Mouse (Mus musculus): ENCODE measurements around the gene Grm4.

The Grm4 gene

DNA sequence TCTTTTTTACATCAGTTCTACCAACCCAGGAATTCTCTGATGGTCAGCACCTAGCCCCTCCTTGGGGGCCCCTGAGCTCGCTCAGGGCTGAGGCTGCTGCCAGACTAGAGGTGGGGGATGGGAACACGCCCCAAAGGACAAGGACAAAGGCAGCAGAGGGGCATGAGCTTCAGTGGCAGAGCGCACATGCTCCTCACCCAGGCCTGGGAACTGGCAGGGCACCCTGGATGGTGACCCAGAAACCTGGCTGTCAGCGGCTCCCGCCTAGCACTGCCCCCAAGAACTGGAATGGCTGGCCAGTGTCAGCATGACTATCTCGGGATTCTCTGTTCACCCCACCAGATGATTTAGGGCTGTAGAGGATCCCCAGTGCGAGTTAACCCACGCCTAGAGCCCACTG is 28.0 kb upstream of the Grm4 start:
- DNase-seq = no peak

- DNase-seq = no peak
Measured at GRCm38 (mm10) chr17:27547253-27547868, 26.2 kb upstream of the Grm4 start.

GRCm38 (mm10) chr17:27546574-27547085 is 25.4 kb upstream of the Grm4 start:
- DNase-seq = no peak

- peak; percentile 39 for DNase-seq
Measured at GRCm38 (mm10) chr17:27545991-27546390, 24.8 kb upstream of the Grm4 start.

- DNase-seq = no peak
Measured at GRCm38 (mm10) chr17:27544551-27544950, 23.3 kb upstream of the Grm4 start.

GRCm38 (mm10) chr17:27541984-27542383 is 20.8 kb upstream of the Grm4 start:
- no peak for DNase-seq

GRCm38 (mm10) chr17:27541261-27541660 is 20.1 kb upstream of the Grm4 start:
- no peak for DNase-seq

DNA sequence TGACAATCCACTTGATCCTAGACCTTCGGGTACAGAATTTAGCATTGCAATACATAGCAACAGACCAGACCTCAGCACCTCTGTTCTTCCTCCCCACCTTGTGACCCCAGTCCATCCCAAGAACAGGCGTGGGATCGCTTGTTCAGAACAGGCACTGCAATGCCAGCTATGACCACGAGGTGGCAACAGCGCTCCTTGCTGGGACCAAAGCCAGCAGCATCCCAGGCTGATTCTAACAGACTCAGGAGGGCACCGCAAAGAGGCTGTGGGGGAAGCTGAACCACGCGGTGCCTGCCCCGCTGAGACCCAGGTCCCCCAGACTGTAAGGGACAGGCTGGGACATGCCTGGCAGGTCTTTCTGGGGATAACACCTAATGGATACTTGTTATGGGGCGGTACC is 13.5 kb upstream of the Grm4 start:
- peak; percentile 92 for DNase-seq

DNA sequence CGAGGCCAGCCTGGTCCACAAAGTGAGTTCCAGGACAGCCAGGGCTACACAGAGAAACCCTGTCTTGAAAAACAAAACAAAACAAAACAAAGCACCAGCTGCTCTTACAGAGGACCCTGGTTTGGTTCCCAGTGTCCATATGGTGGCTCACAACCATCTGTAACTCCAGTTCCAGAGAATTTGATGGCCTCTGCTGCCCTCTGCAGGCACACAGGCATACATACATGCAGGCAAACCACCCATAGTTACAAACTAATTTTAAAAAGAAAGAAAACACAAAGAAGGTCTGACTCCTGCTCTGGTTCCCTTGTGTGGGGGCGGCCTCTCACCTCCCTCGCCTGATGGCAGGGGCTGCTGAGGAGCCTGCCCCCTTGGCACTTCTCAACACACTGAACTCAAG is 12.2 kb upstream of the Grm4 start:
- DNase-seq = no peak

GRCm38 (mm10) chr17:27532095-27532494 is 10.9 kb upstream of the Grm4 start:
- DNase-seq = no peak

DNA sequence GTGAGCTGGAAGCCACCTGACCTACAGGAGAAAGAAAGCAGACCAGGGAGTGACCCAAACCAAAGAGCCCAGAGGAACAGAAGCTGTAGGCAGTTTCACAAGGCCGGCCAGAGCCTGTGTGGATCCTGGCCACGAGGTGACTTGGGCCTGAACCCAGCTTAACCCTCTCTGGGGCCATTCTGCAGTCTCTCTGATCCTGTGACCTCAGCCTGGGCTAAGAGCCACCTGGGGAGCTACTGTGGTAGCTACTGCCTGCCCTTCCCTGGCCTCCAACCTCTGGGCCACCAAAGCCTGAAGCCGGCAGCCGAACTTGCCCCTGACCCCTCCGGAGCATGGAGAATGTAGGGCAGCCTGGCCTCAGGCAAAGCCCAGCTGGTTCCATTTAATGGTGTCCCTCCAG is 7.6 kb upstream of the Grm4 start:
- DNase-seq = no peak

DNA sequence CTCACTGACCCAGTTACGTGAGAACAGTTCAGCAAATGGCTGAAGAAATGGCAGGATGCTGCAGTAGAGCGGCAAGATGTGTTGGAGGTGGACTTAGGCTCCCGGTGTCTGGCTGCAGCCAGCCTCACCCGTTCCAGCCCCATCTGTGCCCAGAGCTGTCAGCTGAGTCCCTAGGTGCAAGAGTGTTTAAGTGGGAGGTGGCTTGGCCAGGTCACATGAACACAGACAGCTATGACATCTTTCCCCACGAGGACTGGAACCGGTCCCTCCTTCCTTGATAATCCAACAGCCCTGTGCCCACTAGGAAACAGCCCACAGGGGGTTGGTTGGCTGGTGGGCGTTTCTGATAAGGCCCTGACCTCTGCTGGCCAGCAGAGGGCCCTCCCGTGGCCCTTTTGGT is 6.8 kb upstream of the Grm4 start:
- no peak for DNase-seq

DNA sequence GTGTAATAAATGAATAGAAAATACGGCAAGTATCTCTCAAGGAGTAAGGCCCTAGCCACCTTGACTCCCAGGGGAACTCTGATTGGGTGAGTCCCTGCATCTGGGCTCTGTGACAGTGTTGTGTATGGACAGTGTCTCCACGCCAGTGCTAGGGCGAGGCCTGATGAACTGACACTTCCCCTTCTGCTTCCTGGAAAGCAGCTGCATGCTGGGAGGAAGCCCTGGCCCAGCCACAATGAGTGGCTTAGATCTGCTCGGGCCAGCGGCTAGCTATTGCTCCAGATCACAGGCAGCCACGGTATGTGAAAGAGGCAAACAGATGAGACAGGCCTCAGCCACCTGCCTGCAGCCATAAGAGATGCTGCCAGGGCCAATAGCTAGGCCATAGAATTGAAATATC is 6.0 kb upstream of the Grm4 start:
- no peak for DNase-seq

GRCm38 (mm10) chr17:27523121-27523520 is 1.9 kb upstream of the Grm4 start:
- no peak for DNase-seq

- DNase-seq = peak; percentile 72
Measured at GRCm38 (mm10) chr17:27520557-27520956, 646 bp downstream of the Grm4 start.

DNA sequence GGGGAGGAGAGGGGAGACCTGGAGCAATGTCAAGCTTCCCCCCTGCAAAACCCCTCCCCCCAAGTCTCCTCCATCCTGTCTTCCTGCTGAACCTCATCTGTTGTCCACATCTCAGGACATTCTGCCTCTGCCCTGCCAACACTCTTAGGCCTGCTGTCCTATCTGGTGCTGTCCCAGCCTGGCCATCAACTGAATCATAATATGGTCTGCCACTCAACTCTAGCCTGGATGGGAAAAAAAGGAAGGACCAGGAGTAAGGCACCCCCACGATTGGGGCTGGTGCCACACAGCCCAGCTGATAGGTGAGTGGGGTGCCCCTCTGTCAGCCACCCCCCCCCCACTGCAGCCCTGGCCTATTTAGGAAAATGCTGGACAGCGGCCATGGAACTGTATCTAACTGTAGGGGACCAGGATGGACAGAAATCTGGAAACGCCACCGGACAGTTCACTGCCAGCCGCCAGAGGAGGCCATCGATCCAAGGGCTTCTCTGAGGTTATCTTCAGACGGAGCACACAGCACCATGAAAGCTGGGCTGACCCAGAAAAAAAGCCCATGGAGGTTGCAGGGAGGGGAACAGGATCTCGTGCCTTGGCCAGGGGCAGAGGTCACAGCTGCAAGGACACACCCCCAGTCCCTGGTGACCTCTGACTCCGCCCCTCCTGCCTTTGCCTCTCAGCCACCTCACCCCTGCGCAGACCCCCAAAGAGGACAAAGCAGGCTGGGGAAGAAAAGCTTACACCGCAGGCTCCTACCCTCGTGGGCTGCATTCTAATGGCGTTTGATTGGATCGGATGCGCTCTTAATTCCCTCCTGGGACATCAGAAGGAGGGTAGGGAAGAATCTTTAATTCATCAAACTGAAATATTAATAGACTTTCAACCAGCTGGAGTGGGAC is 2.3 kb downstream of the Grm4 start:
- peak; percentile 69 for DNase-seq

DNA sequence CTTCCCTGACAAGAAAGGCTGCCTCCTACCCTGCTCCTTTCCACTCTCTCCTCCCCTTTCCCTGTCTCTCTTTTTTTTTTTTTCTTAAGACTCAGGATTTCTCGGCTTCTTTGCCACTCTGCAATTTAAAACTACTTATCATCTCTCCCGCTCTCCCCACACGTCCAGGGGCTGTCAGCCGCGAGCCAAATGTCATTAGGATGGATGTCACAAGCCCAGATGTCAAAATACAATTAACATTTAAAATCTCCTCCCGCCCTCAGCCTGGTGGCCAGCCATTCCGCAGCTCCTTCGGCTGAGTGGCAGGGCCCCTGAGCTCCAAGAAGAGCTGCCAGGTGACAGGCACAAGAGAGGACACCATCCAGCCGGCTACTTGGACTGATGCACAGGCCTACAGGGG is 2.9 kb downstream of the Grm4 start:
- DNase-seq = no peak

DNA sequence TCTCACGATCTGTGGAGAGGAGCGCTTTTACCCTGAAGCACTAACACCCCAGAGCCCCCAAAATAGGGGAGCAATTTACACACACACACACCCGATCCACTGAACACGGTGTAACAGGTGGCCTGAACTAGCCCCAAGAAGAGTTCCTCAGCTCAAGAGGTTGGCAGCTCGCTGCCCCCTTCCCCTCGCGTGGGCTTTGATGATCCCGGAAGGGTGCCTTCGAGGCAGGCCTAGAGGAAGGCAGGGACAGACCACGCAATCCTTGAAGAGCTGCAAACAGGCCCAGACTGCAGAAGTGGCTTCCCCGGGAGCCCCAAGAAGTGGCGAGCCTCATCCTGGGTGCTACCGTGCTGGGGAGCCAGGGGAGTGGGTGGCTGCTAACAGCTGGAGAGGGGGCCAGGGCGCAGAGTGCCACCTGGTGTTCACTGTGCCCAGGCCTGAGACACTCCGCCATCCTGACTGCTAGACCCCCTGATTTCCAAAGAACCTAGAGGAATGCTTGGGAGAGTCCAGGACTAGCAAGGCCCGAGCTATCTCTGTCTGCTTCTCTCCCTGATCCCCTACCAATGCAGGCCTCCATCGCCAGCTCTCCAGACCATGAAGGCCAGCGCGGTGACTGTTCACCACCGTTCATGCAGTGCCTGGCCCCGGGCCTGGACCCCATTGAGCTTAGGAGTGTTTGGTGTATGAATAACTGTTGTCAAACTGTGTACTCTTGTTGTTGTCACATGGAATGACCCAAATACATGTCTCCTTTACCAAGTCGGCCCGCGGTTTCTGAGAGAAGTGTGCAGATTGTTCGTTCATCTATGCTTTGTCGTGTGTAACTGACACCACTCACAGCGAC is 7.1 kb downstream of the Grm4 start:
- DNase-seq = no peak

- DNase-seq = no peak
Measured at GRCm38 (mm10) chr17:27513279-27513915, 7.8 kb downstream of the Grm4 start.

DNA sequence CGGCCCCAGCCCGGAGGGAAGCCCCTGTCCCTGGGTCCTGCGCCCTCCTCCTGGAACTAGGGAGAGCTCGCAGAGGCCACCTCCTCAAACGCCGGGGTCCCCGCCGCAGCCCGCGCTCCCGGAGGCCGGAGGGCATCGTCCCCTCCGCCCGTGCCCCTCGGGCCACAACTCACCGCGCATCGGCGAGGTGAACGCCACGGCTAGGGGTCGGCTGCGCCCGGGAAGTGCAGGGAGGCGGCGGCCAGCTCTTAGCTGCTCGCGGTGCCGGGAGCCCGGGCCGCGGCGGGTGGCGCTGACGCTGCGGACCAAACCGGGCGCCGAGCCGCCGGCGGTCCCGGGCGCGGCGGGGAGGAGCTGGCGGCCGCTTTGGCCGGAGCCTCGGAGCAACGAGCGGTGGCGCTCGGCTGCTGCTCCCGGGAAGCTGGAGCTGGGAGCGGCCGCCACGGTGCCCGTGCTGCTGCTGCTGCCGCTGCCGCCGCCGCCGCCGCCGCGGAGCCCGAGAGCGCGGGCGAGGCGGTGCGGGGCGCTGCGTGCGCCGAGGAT is 8.5 kb downstream of the Grm4 start:
- peak; percentile 49 for DNase-seq

DNA sequence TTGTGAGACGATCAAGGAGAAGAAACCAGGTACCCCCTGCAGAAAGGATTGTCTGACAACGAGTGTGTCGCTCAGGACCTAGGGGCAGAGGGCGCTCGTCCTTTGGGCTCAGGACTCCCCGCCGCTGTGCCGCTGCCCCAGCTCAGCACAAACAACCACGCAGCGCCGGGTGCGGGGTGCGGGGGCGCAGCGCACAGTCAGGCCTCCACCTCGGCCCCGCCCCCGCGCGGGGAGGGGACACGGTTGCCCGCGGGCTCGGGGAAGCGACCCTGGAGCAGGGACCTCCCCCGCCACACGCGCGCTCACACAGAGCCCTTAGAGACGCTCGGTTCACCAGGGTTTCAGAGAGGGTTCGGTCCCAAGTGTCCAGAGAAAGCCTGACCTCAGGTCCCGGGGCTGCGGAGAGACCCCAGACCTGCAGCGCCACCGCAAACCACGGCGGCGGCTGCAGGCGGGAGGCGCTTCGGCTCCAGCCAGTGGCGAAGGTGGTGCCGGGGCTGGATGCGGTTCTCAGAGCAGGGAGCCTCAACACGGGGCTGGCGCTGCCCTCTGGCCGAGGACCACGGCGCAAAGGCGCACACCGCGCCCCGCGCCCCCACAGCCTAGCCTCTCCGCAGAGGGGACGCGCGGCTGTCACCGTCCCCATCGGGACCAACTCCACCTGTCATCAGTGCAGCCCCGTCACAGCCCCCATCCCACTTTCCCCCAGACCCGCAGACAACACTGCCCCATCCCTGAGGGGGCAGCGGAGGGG is 9.2 kb downstream of the Grm4 start:
- peak; percentile 53 for DNase-seq
